Mouse (Mus musculus) small intestine, adult 2 months (tissue): ENCODE data around the gene Fancc. TPM values are rescaled to one million over a fixed set of nuclear protein-coding genes. Genes with fewer than 3 reads are reported as not detected.

Experiments used
- H3K27ac ChIP-seq: fragments of 200-500 bp; 2 replicates; pipeline ENCODE4 v1.5.1; 2012; ENCODE audit warnings: low read depth, low read length, control low read depth, inconsistent platforms; ENCODE audit not compliant: insufficient read depth
- H3K27me3 ChIP-seq: fragments of 200-500 bp; 2 replicates; pipeline ENCODE4 v1.6.1; 2012; ENCODE audit warnings: mild to moderate bottlenecking, moderate library complexity, low read length, inconsistent platforms; ENCODE audit not compliant: control insufficient read depth, insufficient read depth
- H3K36me3 ChIP-seq: fragments of 200-500 bp; 2 replicates; pipeline ENCODE4 v1.6.1; 2012; ENCODE audit warnings: mild to moderate bottlenecking, low read length, control low read depth, inconsistent platforms; ENCODE audit not compliant: control insufficient read depth, insufficient read depth
- H3K4me1 ChIP-seq: fragments of 200-500 bp; 2 replicates; pipeline ENCODE4 v1.6.1; 2012; ENCODE audit warnings: low read length, inconsistent platforms, mixed read lengths; ENCODE audit not compliant: control insufficient read depth, insufficient read depth, insufficient read length
- H3K4me3 ChIP-seq: fragments of 200-500 bp; 2 replicates; pipeline ENCODE4 v1.5.1; 2012; ENCODE audit warnings: low read depth, mild to moderate bottlenecking, control low read depth, inconsistent platforms, low read length, moderate library complexity
- CTCF ChIP-seq: fragments of 200-500 bp; IDR thresholded peaks from 2 replicates; pipeline ENCODE4 v1.5.1; 2012; ENCODE audit warnings: low read depth, mild to moderate bottlenecking, control low read depth, inconsistent platforms, low read length, moderate library complexity, mixed read lengths; ENCODE audit not compliant: insufficient replicate concordance, insufficient read length; ENCODE audit errors: extremely low read depth
- POLR2A ChIP-seq: fragments of 200-500 bp; IDR thresholded peaks from 2 replicates; pipeline ENCODE4 v1.6.1; 2012; ENCODE audit warnings: low read depth, mild to moderate bottlenecking, control low read depth, inconsistent platforms, low read length, moderate library complexity
- WGBS: fragments of 180-500 bp; shearing (Covaris S2); methylation state at CpG from one replicate; pipeline ENCODE4 v1.1.7; 2018; 5-methylcytosine and 5-hydroxymethylcytosine counted together
- polyA plus RNA-seq: library from polyadenylated mRNA; depleted of rRNA; stranded (reverse); fragments of >200 nt; gene quantifications from 2 replicates; pipeline ENCODE4 v1.2.3, GENCODE M21; 2012

Fancc gene
- polyA plus RNA-seq, 1 experiment, result 3.9 TPM

- Histone ChIP-seq H3K27ac (no peak overlapping the region), H3K27me3 (no peaks in the 10 kb centered on the region), H3K36me3 (peaks cover 41% of the 10 kb centered on the region), H3K4me1 (peaks cover 7% of the 10 kb centered on the region; the same call in 1 of the 2 replicates), H3K4me3 (no peak overlapping the region)
- TF ChIP-seq CTCF (no peak), POLR2A (no peak)
- WGBS, result 76% methylated on average over 11 of the region's 11 CpGs
These were observed 28.6 kb upstream of the Fancc start for GRCm38 (mm10) chr13:63525571-63526197.

- no peaks in the 10 kb centered on the region for H3K27me3 ChIP-seq
- no peak overlapping the region for H3K4me3 ChIP-seq
- 77% methylated on average over 25 of the region's 25 CpGs for WGBS
- H3K36me3 ChIP-seq, result peaks cover 45% of the 10 kb centered on the region
- 0 out of 2 replicates have a peak overlapping the region, but pooled peaks have one; percentile 31 for H3K27ac ChIP-seq
- peaks cover 7% of the 10 kb centered on the region; the same call in 1 of the 2 replicates for H3K4me1 ChIP-seq
- TF ChIP-seq CTCF (no peak), POLR2A (no peak)
These were observed 27.8 kb upstream of the Fancc start for GRCm38 (mm10) chr13:63524608-63525570.

DNA sequence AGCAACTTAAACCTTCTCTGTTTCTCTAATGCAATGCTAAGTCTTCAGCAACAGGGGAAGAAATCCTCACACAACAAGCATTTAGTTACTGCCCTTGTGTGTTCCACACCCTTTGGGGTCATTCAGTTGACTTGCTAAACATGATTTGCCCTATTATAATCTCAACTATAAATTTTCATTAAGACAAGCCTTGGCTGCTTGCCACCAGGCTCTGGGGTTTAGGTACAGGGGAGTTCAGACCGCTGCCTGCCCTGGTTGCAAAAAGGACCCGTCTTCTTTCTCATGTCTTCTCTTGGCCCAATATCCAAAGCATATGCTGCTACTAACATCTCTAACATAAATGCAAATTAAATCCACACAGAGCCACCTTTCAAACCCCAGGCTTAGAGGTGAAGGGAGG is 27.0 kb upstream of the Fancc start:
- Histone ChIP-seq H3K27ac (no peak overlapping the region), H3K4me1 (peaks cover 7% of the 10 kb centered on the region; the same call in 1 of the 2 replicates), H3K27me3 (no peaks in the 10 kb centered on the region), H3K4me3 (no peak overlapping the region), H3K36me3 (peaks cover 49% of the 10 kb centered on the region)
- 59% methylated on average over 2 of the region's 2 CpGs for WGBS
- TF ChIP-seq CTCF (no peak), POLR2A (no peak)

GRCm38 (mm10) chr13:63522832-63523231 is 25.8 kb upstream of the Fancc start:
- WGBS, result 77% methylated on average over 10 of the region's 10 CpGs
- H3K4me1 ChIP-seq, result peaks cover 3% of the 10 kb centered on the region; the same call in 1 of the 2 replicates
- H3K4me3 ChIP-seq, result no peak overlapping the region
- 0 out of 2 replicates have a peak overlapping the region, but pooled peaks have one; percentile 4 for H3K27ac ChIP-seq
- H3K27me3 ChIP-seq, result no peaks in the 10 kb centered on the region
- H3K36me3 ChIP-seq, result peaks cover 52% of the 10 kb centered on the region
- TF ChIP-seq CTCF, result no peak
- no peak for TF ChIP-seq POLR2A

- TF ChIP-seq POLR2A (no peak), CTCF (no peak)
- H3K27me3 ChIP-seq, result no peaks in the 10 kb centered on the region
- peaks cover 62% of the 10 kb centered on the region for H3K36me3 ChIP-seq
- H3K4me3 ChIP-seq, result no peak overlapping the region
- H3K27ac ChIP-seq, result no peak overlapping the region
- peaks cover 3% of the 10 kb centered on the region; the same call in 1 of the 2 replicates for H3K4me1 ChIP-seq
- 79% methylated on average over 6 of the region's 6 CpGs for WGBS
These were observed 23.0 kb upstream of the Fancc start for GRCm38 (mm10) chr13:63520110-63520509.

DNA sequence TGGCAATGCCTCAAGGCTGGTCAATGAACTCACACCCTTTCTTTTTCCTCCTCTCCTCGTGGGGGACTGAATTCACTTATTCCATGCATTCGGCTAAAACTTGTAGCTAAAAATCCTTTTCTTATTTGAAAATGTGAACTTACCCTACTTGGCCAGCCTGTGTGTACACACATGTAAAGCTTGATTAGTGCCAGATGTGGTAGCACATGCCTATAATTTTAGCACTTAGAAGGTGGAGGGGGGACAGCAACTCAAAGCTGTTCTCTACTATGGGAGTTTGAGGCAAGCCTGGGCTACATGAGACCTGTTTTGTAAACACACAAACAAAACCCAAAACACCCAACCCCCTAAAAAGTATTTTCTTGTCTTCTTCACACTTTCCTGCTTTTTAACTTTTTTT is 19.5 kb upstream of the Fancc start:
- no peak overlapping the region for H3K27ac ChIP-seq
- H3K36me3 ChIP-seq, result peaks cover 73% of the 10 kb centered on the region
- WGBS, result 67% methylated on average over 2 of the region's 2 CpGs
- H3K4me1 ChIP-seq, result peaks cover 2% of the 10 kb centered on the region; the same call in 1 of the 2 replicates
- H3K27me3 ChIP-seq, result no peaks in the 10 kb centered on the region
- TF ChIP-seq POLR2A (no peak), CTCF (no peak)
- H3K4me3 ChIP-seq, result no peak overlapping the region

GRCm38 (mm10) chr13:63515542-63515941 is 18.5 kb upstream of the Fancc start:
- Histone ChIP-seq H3K4me3 (no peak overlapping the region), H3K4me1 (peaks cover 2% of the 10 kb centered on the region; the same call in 1 of the 2 replicates), H3K27ac (no peak overlapping the region), H3K27me3 (no peaks in the 10 kb centered on the region), H3K36me3 (peaks cover 80% of the 10 kb centered on the region)
- 80% methylated on average over 5 of the region's 5 CpGs for WGBS
- TF ChIP-seq CTCF (no peak), POLR2A (no peak)
